Mouse (Mus musculus) limb, embryonic 12.5 days (tissue): ENCODE results near the gene A830005F24Rik. TPM values are rescaled to one million over a fixed set of nuclear protein-coding genes. Genes with fewer than 3 reads are reported as not detected.

ENCODE experiments used
- ATAC-seq: fragments of 200-750 bp; cut with Nextera tagmentation; 2 replicates; pipeline ENCODE4 v1.8.0; 2017; ENCODE audit warnings: low read depth, moderate TSS enrichment; ENCODE audit not compliant: insufficient number of reproducible peaks, insufficient read depth, low FRiP score, low TSS enrichment
- H3K27ac ChIP-seq: fragments of 300-500 bp; sonication (generic); 2 replicates; pipeline ENCODE4 v1.5.1; 2016; ENCODE audit warnings: mild to moderate bottlenecking, moderate library complexity
- H3K27me3 ChIP-seq: fragments of 300-500 bp; sonication (generic); 2 replicates; pipeline ENCODE4 v1.6.1; 2016; ENCODE audit warnings: mild to moderate bottlenecking, moderate library complexity
- H3K36me3 ChIP-seq: fragments of 300-500 bp; sonication (generic); 2 replicates; pipeline ENCODE4 v1.6.1; 2016; ENCODE audit warnings: mild to moderate bottlenecking, moderate library complexity
- H3K4me1 ChIP-seq: fragments of 300-500 bp; sonication (generic); replicated peaks from 2 replicates; pipeline ENCODE4 v1.6.1; 2016
- H3K4me2 ChIP-seq: fragments of 300-500 bp; sonication (generic); 2 replicates; pipeline ENCODE4 v1.6.1; 2016; ENCODE audit warnings: mild to moderate bottlenecking, moderate library complexity
- H3K4me3 ChIP-seq: fragments of 300-500 bp; sonication (generic); replicated peaks from 2 replicates; pipeline ENCODE4 v1.5.1; 2016; ENCODE audit warnings: mild to moderate bottlenecking
- H3K9ac ChIP-seq: fragments of 300-500 bp; sonication (generic); replicated peaks from 2 replicates; pipeline ENCODE4 v1.6.1; 2016; ENCODE audit warnings: mild to moderate bottlenecking, moderate library complexity
- H3K9me3 ChIP-seq: fragments of 300-500 bp; sonication (generic); 2 replicates; pipeline ENCODE4 v1.6.1; 2016; ENCODE audit warnings: mild to moderate bottlenecking, moderate library complexity
- WGBS: fragments of 180-500 bp; shearing (Covaris S2); methylation state at CpG from one replicate; pipeline ENCODE4 v1.1.7; 2016; 5-methylcytosine and 5-hydroxymethylcytosine counted together
- polyA plus RNA-seq: library from polyadenylated mRNA; unstranded; fragments of >200 nt; fragmentation: Nextera tagmentation; extraction: Ambion mirVana; gene quantifications from 2 replicates; pipeline ENCODE4 v1.2.1, GENCODE M21; 2016

The A830005F24Rik gene
- polyA plus RNA-seq = 2.9 and 3.9 TPM in 2 replicates

- Histone ChIP-seq H3K4me2 (peak within 1 kb of the TSS; percentile 83), H3K27ac (no peak within 1 kb of the TSS), H3K36me3 (no peaks in the 10 kb centered on the region), H3K9me3 (no peaks in the 10 kb centered on the region), H3K4me3 (peak within 1 kb of the TSS; percentile 79), H3K9ac (peak within 1 kb of the TSS; percentile 75), H3K4me1 (peaks cover 6% of the 10 kb centered on the region), H3K27me3 (no peaks in the 10 kb centered on the region)
- WGBS = 2% methylated on average over 34 of the region's 34 CpGs
- peak; percentile 99 for ATAC-seq
These were observed at the start of gene A830005F24Rik, which contains the start of gene Zfp169 for GRCm38 (mm10) chr13:48513003-48513929. A830005F24Rik (plus strand) TSS chr13:48513570. Zfp169 (minus strand) TSS chr13:48513451.

DNA sequence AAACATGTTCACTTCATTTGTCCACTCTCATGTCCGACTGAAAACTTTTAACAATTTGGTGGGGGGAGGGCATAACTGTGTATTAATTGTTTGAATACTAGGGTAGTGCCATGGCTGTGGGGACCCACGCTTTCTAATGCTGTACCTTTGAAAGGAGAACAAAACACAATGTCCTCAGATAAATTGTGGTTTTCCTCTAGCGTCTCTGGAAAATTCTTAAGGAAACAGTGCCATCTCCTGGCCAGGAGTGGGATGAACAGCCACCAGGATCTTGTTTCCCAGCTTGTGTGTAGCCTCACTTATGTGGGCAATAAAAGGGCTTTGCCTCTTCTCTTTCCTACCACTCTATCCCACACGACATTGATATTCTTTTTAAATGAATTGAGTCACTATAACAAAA is 49.2 kb upstream of the A830005F24Rik start:
- ATAC-seq = no peak
- Histone ChIP-seq H3K27me3 (peaks cover 16% of the 10 kb centered on the region), H3K27ac (no peak overlapping the region), H3K4me2 (no peak overlapping the region), H3K4me1 (no peaks in the 10 kb centered on the region), H3K36me3 (no peaks in the 10 kb centered on the region), H3K9ac (no peak overlapping the region), H3K4me3 (no peak overlapping the region), H3K9me3 (no peaks in the 10 kb centered on the region)
- WGBS = 17% methylated on average over 4 of the region's 4 CpGs

DNA sequence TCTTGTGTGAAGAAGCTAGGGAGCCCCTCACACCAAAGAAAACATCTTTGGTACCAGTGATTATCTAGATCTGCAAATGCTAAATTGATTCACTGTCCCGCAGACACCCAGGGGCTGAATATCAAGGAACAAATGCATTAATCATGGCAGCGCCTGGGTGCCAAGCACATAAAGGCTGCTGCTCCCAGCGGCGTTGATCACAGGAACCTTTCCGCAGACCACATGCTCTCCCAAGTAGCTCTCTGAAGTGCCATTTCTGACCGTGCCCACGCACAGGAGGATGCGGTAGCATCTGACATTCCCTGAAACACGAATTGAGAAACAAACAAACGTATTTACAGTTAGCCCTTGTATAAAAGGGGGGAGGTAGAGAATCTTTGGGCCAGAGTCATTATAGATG is 47.2 kb upstream of the A830005F24Rik start:
- Histone ChIP-seq H3K4me1 (no peaks in the 10 kb centered on the region), H3K4me3 (no peak overlapping the region), H3K27ac (no peak overlapping the region), H3K9ac (no peak overlapping the region), H3K27me3 (peaks cover 16% of the 10 kb centered on the region), H3K4me2 (no peak overlapping the region), H3K36me3 (no peaks in the 10 kb centered on the region), H3K9me3 (no peaks in the 10 kb centered on the region)
- no peak for ATAC-seq
- WGBS = 56% methylated on average over 10 of the region's 10 CpGs

- WGBS = 58% methylated on average over 15 of the region's 15 CpGs
- peaks cover 16% of the 10 kb centered on the region for H3K27me3 ChIP-seq
- H3K9ac ChIP-seq = no peak overlapping the region
- H3K4me3 ChIP-seq = no peak overlapping the region
- no peaks in the 10 kb centered on the region for H3K9me3 ChIP-seq
- ATAC-seq = no peak
- no peak overlapping the region for H3K27ac ChIP-seq
- H3K4me1 ChIP-seq = no peaks in the 10 kb centered on the region
- no peak overlapping the region for H3K4me2 ChIP-seq
- H3K36me3 ChIP-seq = no peaks in the 10 kb centered on the region
These were observed 44.7 kb upstream of the A830005F24Rik start for GRCm38 (mm10) chr13:48468656-48469180.

- H3K4me2 ChIP-seq = no peak overlapping the region
- no peaks in the 10 kb centered on the region for H3K9me3 ChIP-seq
- WGBS = 85% methylated on average over 4 of the region's 4 CpGs
- no peaks in the 10 kb centered on the region for H3K27me3 ChIP-seq
- no peak overlapping the region for H3K27ac ChIP-seq
- H3K4me1 ChIP-seq = no peaks in the 10 kb centered on the region
- no peak overlapping the region for H3K4me3 ChIP-seq
- peaks cover 31% of the 10 kb centered on the region for H3K36me3 ChIP-seq
- no peak for ATAC-seq
- H3K9ac ChIP-seq = no peak overlapping the region
These were observed 29.8 kb upstream of the A830005F24Rik start for GRCm38 (mm10) chr13:48483606-48484005.

- no peaks in the 10 kb centered on the region for H3K4me1 ChIP-seq
- H3K4me3 ChIP-seq = no peak overlapping the region
- no peak overlapping the region for H3K9ac ChIP-seq
- 91% methylated on average over 35 of the region's 35 CpGs for WGBS
- H3K36me3 ChIP-seq = peaks cover 82% of the 10 kb centered on the region
- no peak overlapping the region for H3K27ac ChIP-seq
- H3K4me2 ChIP-seq = no peak overlapping the region
- H3K9me3 ChIP-seq = 0 out of 2 replicates have a peak, but pooled peaks cover 6% of the 10 kb centered on the region
- H3K27me3 ChIP-seq = no peaks in the 10 kb centered on the region
- ATAC-seq = no peak
These were observed 22.8 kb upstream of the A830005F24Rik start for GRCm38 (mm10) chr13:48490396-48491182.

DNA sequence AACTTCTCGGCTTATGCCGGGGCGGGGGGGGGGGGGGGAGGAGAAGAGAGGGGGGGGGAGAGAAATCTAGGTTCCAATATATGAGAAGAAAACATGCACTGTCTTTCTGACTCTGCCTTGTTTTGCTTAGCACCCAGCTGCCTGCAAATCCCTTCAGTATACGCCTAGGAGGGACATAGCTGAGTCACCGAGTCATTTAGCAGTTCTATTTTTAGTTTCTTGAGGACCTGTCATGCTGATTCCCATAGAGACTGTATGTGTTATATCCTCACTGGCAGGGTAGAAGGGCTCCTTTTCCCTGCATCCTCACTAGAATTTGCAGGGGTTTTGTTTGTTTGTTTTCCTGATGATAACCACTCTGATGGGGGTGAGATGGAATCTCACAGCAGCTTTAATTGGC is 20.2 kb upstream of the A830005F24Rik start:
- Histone ChIP-seq H3K36me3 (peaks cover 73% of the 10 kb centered on the region), H3K4me3 (no peak overlapping the region), H3K4me1 (peaks cover 6% of the 10 kb centered on the region), H3K9ac (no peak overlapping the region), H3K4me2 (no peak overlapping the region), H3K27ac (no peak overlapping the region), H3K27me3 (no peaks in the 10 kb centered on the region), H3K9me3 (0 out of 2 replicates have a peak, but pooled peaks cover 6% of the 10 kb centered on the region)
- WGBS = 88% methylated on average over 4 of the region's 5 CpGs
- ATAC-seq = no peak

GRCm38 (mm10) chr13:48497693-48498221 is 15.6 kb upstream of the A830005F24Rik start:
- H3K36me3 ChIP-seq = peaks cover 44% of the 10 kb centered on the region
- H3K4me1 ChIP-seq = peaks cover 14% of the 10 kb centered on the region
- H3K27me3 ChIP-seq = no peaks in the 10 kb centered on the region
- H3K9me3 ChIP-seq = 0 out of 2 replicates have a peak, but pooled peaks cover 6% of the 10 kb centered on the region
- ATAC-seq = peak; percentile 88
- 13% methylated on average over 15 of the region's 15 CpGs for WGBS
- H3K4me2 ChIP-seq = peak overlapping the region; percentile 42
- peak overlapping the region; percentile 66; the same call in 1 of the 2 replicates for H3K27ac ChIP-seq
- H3K4me3 ChIP-seq = no peak overlapping the region; the same call in 1 of the 2 replicates
- no peak overlapping the region for H3K9ac ChIP-seq

DNA sequence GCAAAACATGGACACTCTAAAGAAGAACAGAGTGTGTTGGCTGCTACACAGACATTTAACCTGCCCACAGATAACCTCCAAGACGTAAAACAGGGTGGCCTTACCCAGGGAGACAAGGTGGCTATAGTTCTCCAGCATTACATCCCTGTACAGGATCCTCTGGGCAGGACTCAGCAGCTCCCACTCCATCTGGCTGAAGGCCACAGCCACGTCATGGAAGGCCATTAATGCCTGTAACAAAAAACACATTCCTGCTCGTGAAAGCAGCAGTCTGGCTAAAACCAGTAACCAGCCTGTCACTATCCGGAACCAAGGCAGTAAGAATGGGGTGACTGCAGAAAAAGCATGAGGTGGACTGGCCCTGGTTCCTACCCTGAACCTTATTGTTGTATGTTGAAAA is 14.7 kb upstream of the A830005F24Rik start:
- 31% methylated on average over 4 of the region's 4 CpGs for WGBS
- 0 out of 2 replicates have a peak, but pooled peaks cover 6% of the 10 kb centered on the region for H3K9me3 ChIP-seq
- ATAC-seq = no peak
- H3K4me2 ChIP-seq = no peak overlapping the region
- H3K36me3 ChIP-seq = peaks cover 44% of the 10 kb centered on the region
- H3K27me3 ChIP-seq = no peaks in the 10 kb centered on the region
- H3K27ac ChIP-seq = peak overlapping the region; percentile 66; the same call in 1 of the 2 replicates
- peaks cover 14% of the 10 kb centered on the region for H3K4me1 ChIP-seq
- no peak overlapping the region for H3K9ac ChIP-seq
- no peak overlapping the region for H3K4me3 ChIP-seq

GRCm38 (mm10) chr13:48502422-48502821 is 10.9 kb upstream of the A830005F24Rik start:
- Histone ChIP-seq H3K27me3 (no peaks in the 10 kb centered on the region), H3K9ac (no peak overlapping the region), H3K4me2 (no peak overlapping the region), H3K4me3 (no peak overlapping the region), H3K36me3 (peaks cover 54% of the 10 kb centered on the region), H3K27ac (no peak overlapping the region), H3K9me3 (no peaks in the 10 kb centered on the region), H3K4me1 (peaks cover 14% of the 10 kb centered on the region)
- ATAC-seq = no peak
- WGBS = 89% methylated on average over 5 of the region's 5 CpGs
